Mouse (Mus musculus) 3134 (cell line): ENCODE results near the gene Nop14.
"Not testable (repeated sequence)": the region's sequence is repeated elsewhere in the genome, so short reads cannot be mapped to it uniquely, and the experiment has no call there.

Source experiments
- DNase-seq: peaks from one replicate; pipeline ENCODE4 v3.0.0-alpha.2; 2011; ENCODE audit warnings: low spot score; ENCODE audit not compliant: insufficient read length; ENCODE audit errors: extremely low read depth

Gene Nop14

GRCm38 (mm10) chr5:34633641-34634040 is 26.3 kb downstream of the Nop14 start:
- DNase-seq: peak; percentile 28

GRCm38 (mm10) chr5:34632996-34633395 is 27.0 kb downstream of the Nop14 start:
- no peak for DNase-seq

- DNase-seq: no peak
Measured at GRCm38 (mm10) chr5:34609966-34610365, 50.0 kb downstream of the Nop14 start.

- no peak for DNase-seq
Measured at GRCm38 (mm10) chr5:34608226-34608625, 51.7 kb downstream of the Nop14 start.

- no peak for DNase-seq
Measured at GRCm38 (mm10) chr5:34607100-34607880, 52.7 kb downstream of the Nop14 start.

GRCm38 (mm10) chr5:34604576-34604975 is 55.4 kb downstream of the Nop14 start:
- no peak for DNase-seq

- DNase-seq: no peak
Measured at GRCm38 (mm10) chr5:34593202-34593727, 66.7 kb downstream of the Nop14 start.

GRCm38 (mm10) chr5:34592666-34593065 is 67.3 kb downstream of the Nop14 start:
- no peak for DNase-seq

GRCm38 (mm10) chr5:34592224-34592623 is 67.7 kb downstream of the Nop14 start:
- not testable (repeated sequence) for DNase-seq

- no peak for DNase-seq
Measured at GRCm38 (mm10) chr5:34591388-34592004, 68.5 kb downstream of the Nop14 start.

- DNase-seq: no peak
Measured at GRCm38 (mm10) chr5:34590702-34591101, 69.2 kb downstream of the Nop14 start.

- no peak for DNase-seq
Measured at GRCm38 (mm10) chr5:34590059-34590458, 69.9 kb downstream of the Nop14 start.
